Mouse (Mus musculus) embryonic facial prominence, embryonic 11.5 days (tissue): ENCODE data around the gene Nav3. TPM values are rescaled to one million over a fixed set of nuclear protein-coding genes. Genes with fewer than 3 reads are reported as not detected.

Experiments
- ATAC-seq: fragments of 200-750 bp; cut with Nextera tagmentation; replicated peaks from 2 replicates; pipeline ENCODE4 v1.8.0; 2017; ENCODE audit warnings: low read depth; ENCODE audit not compliant: insufficient number of reproducible peaks, low FRiP score, low TSS enrichment
- DNase-seq: peaks from one replicate; pipeline ENCODE4 v3.0.0-alpha.2; 2015; ENCODE audit warnings: low spot score
- H3K27ac ChIP-seq: fragments of 300-500 bp; sonication (generic); replicated peaks from 2 replicates; pipeline ENCODE4 v1.5.1; 2014; ENCODE audit warnings: mild to moderate bottlenecking, low read depth, low read length, control low read depth
- H3K27me3 ChIP-seq: fragments of 300-500 bp; sonication (generic); 2 replicates; pipeline ENCODE4 v1.6.1; 2014; ENCODE audit warnings: mild to moderate bottlenecking, low read length, moderate library complexity, mixed read lengths; ENCODE audit not compliant: control insufficient read depth, insufficient read depth
- H3K36me3 ChIP-seq: fragments of 300-500 bp; sonication (generic); replicated peaks from 2 replicates; pipeline ENCODE4 v1.6.1; 2014; ENCODE audit warnings: low read depth, mild to moderate bottlenecking, low read length, moderate library complexity, mixed read lengths; ENCODE audit not compliant: control insufficient read depth, insufficient read depth
- H3K4me1 ChIP-seq: fragments of 300-500 bp; sonication (generic); 2 replicates; pipeline ENCODE4 v1.6.1; 2014; ENCODE audit warnings: low read length, mixed read lengths; ENCODE audit not compliant: control insufficient read depth, insufficient read depth
- H3K4me2 ChIP-seq: fragments of 300-500 bp; sonication (generic); 2 replicates; pipeline ENCODE4 v1.6.1; 2014; ENCODE audit warnings: low read depth, mild to moderate bottlenecking, control low read depth, low read length, moderate library complexity
- H3K4me3 ChIP-seq: fragments of 300-500 bp; sonication (generic); 2 replicates; pipeline ENCODE4 v1.5.1; 2014; ENCODE audit warnings: low read depth, low read length, control low read depth
- H3K9ac ChIP-seq: fragments of 300-500 bp; sonication (generic); replicated peaks from 2 replicates; pipeline ENCODE4 v1.6.1; 2014; ENCODE audit warnings: mild to moderate bottlenecking, control low read depth, low read length
- H3K9me3 ChIP-seq: fragments of 300-500 bp; sonication (generic); replicated peaks from 2 replicates; pipeline ENCODE4 v1.6.1; 2016; ENCODE audit warnings: mild to moderate bottlenecking, low read length, inconsistent platforms, mixed read lengths; ENCODE audit not compliant: control insufficient read depth
- WGBS: fragments of 180-500 bp; shearing (Covaris S2); extraction: QIAGEN DNeasy Blood & Tissue Kit; methylation state at CpG from one replicate; pipeline ENCODE4 v1.1.7; 2014; 5-methylcytosine and 5-hydroxymethylcytosine counted together
- polyA plus RNA-seq: library from polyadenylated mRNA; unstranded; fragments of >200 nt; fragmentation: Nextera tagmentation; extraction: Ambion mirVana; gene quantifications from 2 replicates; pipeline ENCODE4 v1.2.1, GENCODE M21; 2014

The Nav3 gene
- polyA plus RNA-seq, 1 experiment from 2014 or later, result 3.2 TPM

GRCm38 (mm10) chr10:110154001-110154872, 301.8 kb downstream of the Nav3 start:
- Histone ChIP-seq H3K9ac (no peak overlapping the region), H3K4me2 (no peak overlapping the region), H3K36me3 (no peaks in the 10 kb centered on the region), H3K9me3 (no peaks in the 10 kb centered on the region), H3K27me3 (no peaks in the 10 kb centered on the region), H3K27ac (no peak overlapping the region), H3K4me3 (no peak overlapping the region), H3K4me1 (no peaks in the 10 kb centered on the region)
- DNase-seq, result no peak
- ATAC-seq, result no peak
- 81% methylated on average over 6 of the region's 6 CpGs for WGBS

- Histone ChIP-seq H3K9ac (no peak overlapping the region), H3K4me3 (no peak overlapping the region), H3K27me3 (no peaks in the 10 kb centered on the region), H3K36me3 (no peaks in the 10 kb centered on the region), H3K4me2 (no peak overlapping the region), H3K4me1 (no peaks in the 10 kb centered on the region), H3K27ac (no peak overlapping the region), H3K9me3 (no peaks in the 10 kb centered on the region)
- no peak for DNase-seq
- no peak for ATAC-seq
Observed at GRCm38 (mm10) chr10:110120572-110120971, 335.4 kb downstream of the Nav3 start.

- Histone ChIP-seq H3K36me3 (no peaks in the 10 kb centered on the region), H3K27me3 (no peaks in the 10 kb centered on the region), H3K4me3 (no peak overlapping the region), H3K9ac (no peak overlapping the region), H3K9me3 (no peaks in the 10 kb centered on the region), H3K4me1 (no peaks in the 10 kb centered on the region), H3K27ac (no peak overlapping the region), H3K4me2 (no peak overlapping the region)
- no peak for ATAC-seq
- WGBS, result 72% methylated on average over 2 of the region's 2 CpGs
- no peak for DNase-seq
Observed at GRCm38 (mm10) chr10:110117341-110117740, 338.7 kb downstream of the Nav3 start.

GRCm38 (mm10) chr10:110112669-110113458, 343.1 kb downstream of the Nav3 start:
- DNase-seq (no peak), ATAC-seq (no peak; the same call in 1 of the 2 replicates)
- Histone ChIP-seq H3K4me1 (no peaks in the 10 kb centered on the region), H3K4me2 (no peak overlapping the region), H3K27ac (no peak overlapping the region), H3K4me3 (no peak overlapping the region), H3K9me3 (no peaks in the 10 kb centered on the region), H3K36me3 (no peaks in the 10 kb centered on the region), H3K9ac (no peak overlapping the region), H3K27me3 (no peaks in the 10 kb centered on the region)
- WGBS, result 69% methylated on average over 5 of the region's 5 CpGs

- Histone ChIP-seq H3K9me3 (no peaks in the 10 kb centered on the region), H3K4me3 (no peak overlapping the region), H3K36me3 (no peaks in the 10 kb centered on the region), H3K9ac (no peak overlapping the region), H3K27ac (no peak overlapping the region), H3K4me2 (no peak overlapping the region), H3K27me3 (no peaks in the 10 kb centered on the region), H3K4me1 (no peaks in the 10 kb centered on the region)
- ATAC-seq (no peak), DNase-seq (no peak)
- WGBS, result 84% methylated on average over 6 of the region's 6 CpGs
Observed at GRCm38 (mm10) chr10:110103255-110103654, 352.7 kb downstream of the Nav3 start.

GRCm38 (mm10) chr10:110102231-110102630, 353.8 kb downstream of the Nav3 start:
- Histone ChIP-seq H3K36me3 (no peaks in the 10 kb centered on the region), H3K4me2 (no peak overlapping the region), H3K9ac (no peak overlapping the region), H3K27me3 (no peaks in the 10 kb centered on the region), H3K27ac (no peak overlapping the region), H3K9me3 (no peaks in the 10 kb centered on the region), H3K4me1 (no peaks in the 10 kb centered on the region), H3K4me3 (no peak overlapping the region)
- WGBS, result 46% methylated on average over 4 of the region's 4 CpGs
- DNase-seq (no peak), ATAC-seq (no peak)

- Histone ChIP-seq H3K9me3 (no peaks in the 10 kb centered on the region), H3K4me1 (no peaks in the 10 kb centered on the region), H3K4me2 (no peak overlapping the region), H3K27me3 (no peaks in the 10 kb centered on the region), H3K9ac (no peak overlapping the region), H3K4me3 (no peak overlapping the region), H3K36me3 (no peaks in the 10 kb centered on the region), H3K27ac (no peak overlapping the region)
- no peak for DNase-seq
- no peak for ATAC-seq
Observed at GRCm38 (mm10) chr10:110094433-110094832, 361.6 kb downstream of the Nav3 start.

- Histone ChIP-seq H3K4me1 (no peaks in the 10 kb centered on the region), H3K4me2 (no peak overlapping the region), H3K36me3 (no peaks in the 10 kb centered on the region), H3K27me3 (no peaks in the 10 kb centered on the region), H3K4me3 (no peak overlapping the region), H3K9me3 (no peaks in the 10 kb centered on the region), H3K27ac (no peak overlapping the region), H3K9ac (no peak overlapping the region)
- ATAC-seq (no peak), DNase-seq (no peak)
- WGBS, result 75% methylated on average over 5 of the region's 5 CpGs
Observed at GRCm38 (mm10) chr10:110088444-110089061, 367.5 kb downstream of the Nav3 start.
